9 mouse cellular contexts compared by ENCODE assay signal in genomic region chrX:56651738-56652137, GRCm38 (mm10). TPM values are rescaled to one million over a fixed set of nuclear protein-coding genes. Genes with fewer than 3 reads are reported as not detected.
DNase-seq lines count a peak whose midpoint lies in the region; ATAC-seq and TF ChIP-seq lines count a peak whose summit lies in the region.
"Had no signal": no experiment of that assay in that cellular context is flagged by ENCODE, and none has a peak within 500 bp of the region (broad histone marks: within the 10 kb centered on the region; RNA-seq: fewer than 3 reads in every experiment).

No protein-coding gene starts in this region.

- peaks cover 16% of the 10 kb centered on the region for H3K4me1 ChIP-seq in heart, embryonic 13.5 days
- peaks cover 3% of the 10 kb centered on the region; the same call in 1 of the 2 replicates for H3K4me1 ChIP-seq in lung, adult 2 months (ENCODE audit: control insufficient read depth, insufficient read depth, low read length)

- H3K27me3 ChIP-seq in heart, embryonic 13.5 days (replicated peaks), result no peaks in the 10 kb centered on the region

- TF ChIP-seq POLR2A in brain, embryonic 14.5 days (IDR thresholded peaks at IDR 0.05; ENCODE audit: borderline replicate concordance, extremely low read depth, insufficient read depth, insufficient read length, poor library complexity, severe bottlenecking), result no peak
- TF ChIP-seq POLR2A in lung, adult 2 months (IDR thresholded peaks at IDR 0.05; ENCODE audit: borderline replicate concordance, extremely low read depth, low read depth, low read length), result no peak

- no peak overlapping the region for H3K4me2 ChIP-seq in heart, embryonic 13.5 days

- WGBS in heart, embryonic 13.5 days, result 32% methylated on average over 7 of the region's 7 CpGs
- WGBS in lung, adult 2 months, result 35% methylated on average over 7 of the region's 7 CpGs

- no peaks in the 10 kb centered on the region for H3K36me3 ChIP-seq in heart, embryonic 13.5 days

- peak; percentile 59 for DNase-seq in adrenal gland, adult 2 months
- DNase-seq in brain, embryonic 14.5 days (ENCODE audit: low read depth), result peak; percentile 56
- peak; percentile 61 for DNase-seq in lung, adult 2 months
- no peak for DNase-seq in embryo, embryonic 11 days
- DNase-seq in left cerebral cortex, adult 9 months (ENCODE audit: low spot score in 2 of 2), result no peak
- no peak for DNase-seq in ovary, postnatal 10 days (ENCODE audit: low spot score)
- DNase-seq: thymus, postnatal 14 days had no signal

- no peaks in the 10 kb centered on the region for H3K9me3 ChIP-seq in heart, embryonic 13.5 days

- H3K9ac ChIP-seq in heart, embryonic 13.5 days, result 0 out of 2 replicates have a peak overlapping the region, but pooled peaks have one; percentile 24

- no peak overlapping the region for H3K4me3 ChIP-seq in heart, embryonic 13.5 days
- H3K4me3 ChIP-seq in lung, adult 2 months (replicated peaks; ENCODE audit: extremely low read depth, low read depth, low read length), result no peak overlapping the region

- H3K27ac ChIP-seq in heart, embryonic 13.5 days (replicated peaks), result peak overlapping the region; percentile 80

- no peak for ATAC-seq in heart, embryonic 13.5 days (ENCODE audit: extremely low read depth, insufficient number of reproducible peaks, low FRiP score, low TSS enrichment)
- ATAC-seq in erythroid progenitor cell, adult 5-6 weeks (replicated peaks; ENCODE audit: low FRiP score, poor library complexity, severe bottlenecking), result no peak

- no peak for TF ChIP-seq CTCF in brain, embryonic 14.5 days (IDR thresholded peaks at IDR 0.05; ENCODE audit: borderline replicate concordance, extremely low read depth, insufficient read depth, insufficient read length)
- TF ChIP-seq CTCF in lung, adult 2 months (IDR thresholded peaks at IDR 0.05; ENCODE audit: insufficient read depth, low read length), result no peak

RNA-seq across cellular contexts. Expression of gene Slc9a6, which starts 42.2 kb away (rescaled TPM):
- total RNA-seq in adrenal gland, adult 2 months (2021), result 10 to 100 TPM; 32.5 to 32.8 TPM
- 22.7 and 29.6 TPM in 2 replicates for polyA plus RNA-seq in adrenal gland, adult 2 months (2012; rRNA removed)
- polyA plus RNA-seq in brain, embryonic 14.5 days (2012; rRNA removed), result 56.3 and 70.0 TPM in 2 replicates
- 5.9 and 6.9 TPM in 2 replicates for polyA plus RNA-seq in heart, embryonic 13.5 days (2015; fragmentation: Nextera tagmentation; extraction: Ambion mirVana)
- 29.7 and 29.9 TPM in 2 replicates for polyA plus RNA-seq in lung, adult 2 months (2012; rRNA removed)
- 2.5 and 4.2 TPM in 2 replicates for total RNA-seq in erythroid progenitor cell, adult 5-6 weeks (2015; ENCODE audit: low replicate concordance)
- total RNA-seq in erythroid progenitor cell, adult 5-6 weeks (2017; ENCODE audit: low replicate concordance), result 3.3 and 5.3 TPM in 2 replicates

RNA-seq across cellular contexts. Expression of gene Mmgt1, which starts 53.9 kb away (rescaled TPM):
- 10 to 100 TPM; 29.0 to 30.9 TPM for total RNA-seq in adrenal gland, adult 2 months (2021)
- 2.6 and 3.2 TPM in 2 replicates for polyA plus RNA-seq in adrenal gland, adult 2 months (2012; rRNA removed)
- 37.8 and 45.5 TPM in 2 replicates for polyA plus RNA-seq in brain, embryonic 14.5 days (2012; rRNA removed)
- polyA plus RNA-seq in heart, embryonic 13.5 days (2015; fragmentation: Nextera tagmentation; extraction: Ambion mirVana), result 20.9 and 23.4 TPM in 2 replicates
- 5.0 and 8.3 TPM in 2 replicates for polyA plus RNA-seq in lung, adult 2 months (2012; rRNA removed)
- 8.4 and 11.9 TPM in 2 replicates for total RNA-seq in erythroid progenitor cell, adult 5-6 weeks (2015; ENCODE audit: low replicate concordance)
- 6.3 and 7.6 TPM in 2 replicates for total RNA-seq in erythroid progenitor cell, adult 5-6 weeks (2017; ENCODE audit: low replicate concordance)

Comparison
In these comparisons a context has a peak if more than half of its experiments do, and no peak if none do; other contexts are left out.
1. DNase-seq: peak in adrenal gland, adult 2 months (single experiment), brain, embryonic 14.5 days (single experiment) and lung, adult 2 months (single experiment); none in embryo, embryonic 11 days (single experiment), left cerebral cortex, adult 9 months (0 of 2) and ovary, postnatal 10 days (single experiment).